Mouse (Mus musculus): ENCODE results near the gene Xylb. TPM values are rescaled to one million over a fixed set of nuclear protein-coding genes. Genes with fewer than 3 reads are reported as not detected.

The Xylb gene
- polyA plus RNA-seq, 1 experiment from 2014 or later, result 2.2 TPM

GRCm38 (mm10) chr9:119401801-119402214 lies 44.6 kb downstream of the Xylb start, which contains the start of gene Acvr2b:
Acvr2b (plus strand) TSS chr9:119402118.
- peak within 1 kb of the TSS; percentile 96 for H3K9ac ChIP-seq (replicated peaks; ENCODE audit: low read depth)
- H3K36me3 ChIP-seq (ENCODE audit: insufficient read depth, low read length), result no peaks in the 10 kb centered on the region
- H3K27ac ChIP-seq (ENCODE audit: low read length), result peak within 1 kb of the TSS; percentile 99
- H3K4me3 ChIP-seq (ENCODE audit: low read depth, low read length), result peak within 1 kb of the TSS; percentile 98
- no peaks in the 10 kb centered on the region for H3K9me3 ChIP-seq (ENCODE audit: low read length)
- DNase-seq (ENCODE audit: low spot score) (peak; percentile 98), ATAC-seq (peak; percentile 97)
- 1% methylated on average over 24 of the region's 32 CpGs for WGBS
- TF ChIP-seq CTCF (IDR thresholded peaks at IDR 0.05) (peak; percentile 72), EP300 (IDR thresholded peaks at IDR 0.05) (no peak)
- H3K27me3 ChIP-seq (replicated peaks; ENCODE audit: insufficient read depth, low read length), result no peaks in the 10 kb centered on the region
- peaks cover 8% of the 10 kb centered on the region; the same call in 1 of the 2 replicates for H3K4me1 ChIP-seq (ENCODE audit: insufficient read depth, low read depth, low read length)
- H3K4me2 ChIP-seq (replicated peaks; ENCODE audit: low read depth, low read length), result peak within 1 kb of the TSS; percentile 98

- Histone ChIP-seq H3K4me1 (ENCODE audit: insufficient read depth, low read depth, low read length) (peaks cover 8% of the 10 kb centered on the region; the same call in 1 of the 2 replicates), H3K4me2 (replicated peaks; ENCODE audit: low read depth, low read length) (peak overlapping the region; percentile 98), H3K9ac (replicated peaks; ENCODE audit: low read depth) (peak overlapping the region; percentile 96), H3K4me3 (ENCODE audit: low read depth, low read length) (peak overlapping the region; percentile 98), H3K27me3 (replicated peaks; ENCODE audit: insufficient read depth, low read length) (no peaks in the 10 kb centered on the region), H3K27ac (ENCODE audit: low read length) (peak overlapping the region; percentile 99), H3K36me3 (ENCODE audit: insufficient read depth, low read length) (no peaks in the 10 kb centered on the region), H3K9me3 (ENCODE audit: low read length) (no peaks in the 10 kb centered on the region)
- ATAC-seq, result peak; percentile 48
- TF ChIP-seq EP300 (IDR thresholded peaks at IDR 0.05), result no peak
- TF ChIP-seq CTCF (IDR thresholded peaks at IDR 0.05), result no peak
- under 1% methylated on average over 76 of the region's 127 CpGs for WGBS
- peak; percentile 64 for DNase-seq (ENCODE audit: low spot score)
Observed at GRCm38 (mm10) chr9:119402253-119403235, 45.4 kb downstream of the Xylb start.

- no peaks in the 10 kb centered on the region for H3K9me3 ChIP-seq (ENCODE audit: low read length)
- H3K4me1 ChIP-seq (ENCODE audit: insufficient read depth, low read depth, low read length), result peaks cover 8% of the 10 kb centered on the region; the same call in 1 of the 2 replicates
- WGBS, result 1% methylated on average over 26 of the region's 26 CpGs
- H3K4me2 ChIP-seq (replicated peaks; ENCODE audit: low read depth, low read length), result peak overlapping the region; percentile 98
- H3K27me3 ChIP-seq (replicated peaks; ENCODE audit: insufficient read depth, low read length), result no peaks in the 10 kb centered on the region
- TF ChIP-seq CTCF (IDR thresholded peaks at IDR 0.05), result peak; percentile 1; the same call in 1 of the 2 replicates
- no peak for TF ChIP-seq EP300 (IDR thresholded peaks at IDR 0.05)
- peak overlapping the region; percentile 98 for H3K4me3 ChIP-seq (ENCODE audit: low read depth, low read length)
- H3K27ac ChIP-seq (ENCODE audit: low read length), result peak overlapping the region; percentile 99; the same call in 1 of the 2 replicates
- DNase-seq (ENCODE audit: low spot score), result peak; percentile 43
- ATAC-seq, result no peak
- peak overlapping the region; percentile 96 for H3K9ac ChIP-seq (replicated peaks; ENCODE audit: low read depth)
- no peaks in the 10 kb centered on the region for H3K36me3 ChIP-seq (ENCODE audit: insufficient read depth, low read length)
Observed at GRCm38 (mm10) chr9:119403236-119403641, 46.1 kb downstream of the Xylb start.

- 77% methylated on average over 5 of the region's 5 CpGs for WGBS
- H3K27me3 ChIP-seq (replicated peaks; ENCODE audit: insufficient read depth, low read length), result no peaks in the 10 kb centered on the region
- no peak overlapping the region for H3K4me3 ChIP-seq (ENCODE audit: low read depth, low read length)
- no peaks in the 10 kb centered on the region for H3K9me3 ChIP-seq (ENCODE audit: low read length)
- TF ChIP-seq CTCF (IDR thresholded peaks at IDR 0.05), result no peak
- TF ChIP-seq EP300 (IDR thresholded peaks at IDR 0.05), result no peak
- H3K4me1 ChIP-seq (ENCODE audit: insufficient read depth, low read depth, low read length), result peaks cover 8% of the 10 kb centered on the region; the same call in 1 of the 2 replicates
- H3K36me3 ChIP-seq (ENCODE audit: insufficient read depth, low read length), result no peaks in the 10 kb centered on the region
- H3K9ac ChIP-seq (replicated peaks; ENCODE audit: low read depth), result no peak overlapping the region
- no peak for ATAC-seq
- H3K27ac ChIP-seq (ENCODE audit: low read length), result no peak overlapping the region
- DNase-seq (ENCODE audit: low spot score), result no peak
- no peak overlapping the region for H3K4me2 ChIP-seq (replicated peaks; ENCODE audit: low read depth, low read length)
Observed at GRCm38 (mm10) chr9:119404090-119404489, 46.9 kb downstream of the Xylb start.

- H3K27me3 ChIP-seq (replicated peaks; ENCODE audit: insufficient read depth, low read length), result no peaks in the 10 kb centered on the region
- H3K9me3 ChIP-seq (ENCODE audit: low read length), result no peaks in the 10 kb centered on the region
- no peak overlapping the region for H3K4me3 ChIP-seq (ENCODE audit: low read depth, low read length)
- DNase-seq (ENCODE audit: low spot score), result peak; percentile 27
- H3K4me2 ChIP-seq (replicated peaks; ENCODE audit: low read depth, low read length), result no peak overlapping the region
- no peak overlapping the region for H3K27ac ChIP-seq (ENCODE audit: low read length)
- no peaks in the 10 kb centered on the region for H3K36me3 ChIP-seq (ENCODE audit: insufficient read depth, low read length)
- WGBS, result 71% methylated on average over 15 of the region's 15 CpGs
- peaks cover 5% of the 10 kb centered on the region; the same call in 1 of the 2 replicates for H3K4me1 ChIP-seq (ENCODE audit: insufficient read depth, low read depth, low read length)
- no peak overlapping the region for H3K9ac ChIP-seq (replicated peaks; ENCODE audit: low read depth)
- 0 out of 2 replicates have a peak, but pooled peaks have one; percentile 18 for ATAC-seq
- TF ChIP-seq EP300 (IDR thresholded peaks at IDR 0.05) (no peak), CTCF (IDR thresholded peaks at IDR 0.05) (no peak)
Observed at GRCm38 (mm10) chr9:119407884-119408283, 50.7 kb downstream of the Xylb start.

Data from lung, postnatal 0 days (tissue).